Mouse (Mus musculus) erythroid progenitor cell, adult 5-6 weeks (primary cell): ENCODE results near the gene St3gal4. TPM values are rescaled to one million over a fixed set of nuclear protein-coding genes. Genes with fewer than 3 reads are reported as not detected.
"Not testable (repeated sequence)": the region's sequence is repeated elsewhere in the genome, so short reads cannot be mapped to it uniquely, and the experiment has no call there.

ENCODE experiments used
- ATAC-seq: replicated peaks from 2 replicates; pipeline ENCODE4 v1.8.0; 2016; ENCODE audit warnings: moderate number of reproducible peaks, mild to moderate bottlenecking, moderate TSS enrichment, inconsistent platforms; ENCODE audit not compliant: poor library complexity, low FRiP score, severe bottlenecking
- total RNA-seq, 2 experiments: library from RNA; stranded (forward) in 1 of 2; stranded (reverse) in 1 of 2; fragments of 150-400 nt in 1 of 2; fragments of 186-747, 209-891 nt in 1 of 2; gene quantifications; 2 replicates each; pipeline versions ENCODE4 v1.2.3 to v1.2.4; 2015 to 2017; ENCODE audit warnings: low replicate concordance in 2 of 2

The St3gal4 gene
- total RNA-seq (2015; ENCODE audit: low replicate concordance) = 25.2 and 41.5 TPM in 2 replicates
- total RNA-seq (2017; ENCODE audit: low replicate concordance) = 35.2 and 37.9 TPM in 2 replicates

DNA sequence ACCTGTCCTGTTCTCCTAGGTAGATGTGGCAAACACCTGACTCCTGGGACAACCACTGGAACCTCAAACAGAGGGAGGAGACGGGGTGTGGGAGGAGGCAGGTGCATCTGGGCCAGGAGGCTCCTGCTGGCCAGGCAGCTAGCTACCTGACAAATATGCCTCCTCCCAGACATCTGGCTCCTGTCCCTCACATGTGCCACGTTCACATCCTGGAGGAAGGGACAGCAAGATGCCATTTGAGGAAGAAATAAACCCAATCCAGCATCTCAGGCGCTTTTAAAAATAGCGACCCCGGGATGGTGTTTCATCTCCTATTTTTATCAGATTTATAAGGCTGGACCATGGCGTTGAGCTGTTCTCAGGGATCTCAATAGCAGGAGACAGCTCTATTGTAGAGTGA is at the start of gene St3gal4:
Gene St3gal4 (minus strand): TSS at position 101 of the 400 bp plus-strand sequence.
- no peak for ATAC-seq

DNA sequence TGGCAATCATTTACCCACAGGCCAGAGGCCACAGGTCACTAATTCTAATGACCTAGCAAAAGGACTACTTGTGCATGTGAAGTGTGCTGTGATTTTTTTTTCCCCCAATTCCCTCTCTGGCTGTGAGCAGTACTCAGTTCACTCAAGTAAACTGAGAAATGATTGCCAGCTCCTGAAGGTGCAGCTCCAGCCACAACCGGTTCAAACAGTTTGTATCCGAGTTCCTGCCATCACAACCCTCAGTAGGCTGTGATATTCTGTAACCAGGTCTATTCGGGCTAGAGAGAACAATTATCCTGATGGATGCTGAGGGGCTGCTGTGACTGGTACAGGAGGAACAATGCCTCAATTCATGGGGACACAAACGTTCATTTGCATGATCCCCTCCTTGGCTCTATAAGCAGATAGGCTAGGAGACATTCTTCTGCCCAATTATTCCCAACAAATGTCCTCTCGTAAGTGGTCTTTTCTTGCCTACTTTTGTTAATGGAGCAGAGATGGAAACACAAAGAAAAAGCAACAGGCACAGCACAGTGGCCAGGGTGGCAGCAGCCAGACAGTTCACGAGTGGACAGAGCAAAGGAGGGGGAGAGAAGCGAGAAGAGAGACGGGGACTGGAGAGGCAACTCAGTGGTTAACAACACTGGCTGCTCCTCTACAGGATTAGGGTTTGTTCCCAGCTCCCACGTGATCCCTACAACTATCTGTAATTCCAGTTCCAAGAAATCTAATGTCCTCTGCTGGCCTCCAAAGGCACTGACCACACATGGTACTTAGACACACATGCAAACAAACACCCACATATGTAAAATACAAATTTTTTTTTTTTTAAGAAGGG is 47.9 kb upstream of the St3gal4 start:
- no peak for ATAC-seq

DNA sequence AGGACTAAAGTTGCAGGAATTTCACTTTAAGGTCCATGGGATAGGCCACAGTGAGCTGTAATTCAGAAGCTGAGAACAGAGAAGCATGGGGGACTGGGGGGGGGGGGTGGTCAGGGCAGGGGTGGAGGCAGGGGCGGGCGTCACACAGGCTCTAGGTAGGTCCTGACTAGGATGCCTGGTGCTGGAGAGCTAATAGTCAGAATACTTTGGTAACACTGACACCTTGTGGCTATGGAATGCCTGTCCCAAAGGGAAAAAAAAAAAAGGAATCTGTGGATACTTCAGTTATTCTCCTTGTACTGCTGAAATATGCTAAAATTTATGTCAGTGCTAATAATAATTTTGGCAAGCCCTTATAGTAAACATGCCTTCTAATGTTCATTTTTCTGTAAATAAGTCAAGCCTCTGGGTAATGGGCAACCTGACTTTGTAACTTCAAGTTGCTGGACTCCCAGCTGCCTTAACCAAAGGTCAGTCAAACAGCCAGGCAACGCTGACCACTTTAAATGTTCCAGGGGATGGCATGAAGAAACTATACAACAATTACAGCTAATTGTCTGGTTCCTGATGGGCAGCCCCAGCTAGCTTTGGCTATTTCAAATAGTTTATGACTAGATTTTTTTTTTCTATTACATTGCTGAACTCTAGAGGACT is 47.2 kb upstream of the St3gal4 start:
- ATAC-seq = peak; percentile 61; the same call in 1 of the 2 replicates

DNA sequence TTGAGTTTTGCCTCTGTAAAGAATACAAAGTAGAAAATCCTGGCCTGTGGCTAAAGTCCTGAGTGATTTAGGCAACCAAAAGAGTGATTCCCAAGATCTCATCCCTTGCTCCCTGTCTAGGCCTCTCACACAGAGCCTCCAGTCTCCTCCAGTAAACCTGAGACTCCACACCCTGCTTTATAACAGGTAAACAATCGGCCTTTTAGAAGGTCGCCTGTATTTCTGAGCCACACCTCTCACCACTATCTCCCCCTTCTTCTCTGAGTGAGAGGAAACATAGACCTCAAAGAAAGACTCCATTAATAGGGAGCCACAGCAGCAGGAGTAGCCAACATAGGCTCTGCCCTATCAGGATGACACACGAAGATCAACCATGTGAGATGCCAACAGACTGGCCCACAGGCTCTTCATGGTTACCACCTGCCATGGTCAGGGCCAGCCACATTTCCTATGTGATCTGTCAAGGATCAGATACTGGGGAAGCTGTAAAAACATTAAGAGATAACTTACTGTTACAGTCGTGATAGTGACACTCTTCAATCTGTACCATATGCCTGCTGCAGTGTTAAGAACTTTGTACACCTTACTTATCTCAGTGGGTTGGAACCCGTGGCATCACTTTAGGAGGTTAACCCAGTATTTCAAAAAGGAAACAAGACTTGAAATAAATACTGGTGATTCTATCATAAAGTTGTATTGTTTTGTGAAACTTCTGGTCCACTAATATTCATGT is 45.2 kb upstream of the St3gal4 start:
- ATAC-seq = no peak

DNA sequence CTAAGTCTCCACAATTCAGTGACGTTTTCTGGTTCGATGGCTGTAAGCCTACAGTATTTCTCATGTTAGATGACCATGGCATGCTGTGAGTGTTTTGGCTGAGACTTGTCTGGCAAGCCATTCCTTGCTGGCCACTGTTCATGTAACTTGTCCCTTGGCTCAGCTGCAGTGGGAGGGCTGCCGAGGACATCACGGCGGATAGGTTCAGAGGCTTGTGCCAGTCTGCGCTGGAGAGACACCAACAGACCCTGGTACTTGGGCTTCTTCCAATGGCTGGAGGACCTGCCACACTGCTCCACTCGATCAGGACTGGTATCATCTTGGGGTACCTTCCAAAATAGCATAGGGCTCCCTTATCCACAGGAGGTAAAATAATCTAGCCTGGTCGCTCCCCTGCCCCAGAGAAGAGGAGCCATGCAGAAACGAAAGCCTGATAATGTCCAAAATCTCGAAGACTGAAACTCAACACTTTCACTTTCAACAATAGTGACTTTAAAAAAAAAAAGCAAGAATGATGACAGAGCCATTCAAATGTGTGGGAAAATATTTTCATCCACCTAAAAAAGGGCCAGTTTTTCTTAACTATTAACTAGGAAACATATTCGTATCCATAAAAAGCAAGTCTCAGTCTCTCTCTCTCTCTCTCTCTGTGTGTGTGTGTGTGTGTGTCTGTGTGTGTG is 44.1 kb upstream of the St3gal4 start:
- no peak for ATAC-seq

DNA sequence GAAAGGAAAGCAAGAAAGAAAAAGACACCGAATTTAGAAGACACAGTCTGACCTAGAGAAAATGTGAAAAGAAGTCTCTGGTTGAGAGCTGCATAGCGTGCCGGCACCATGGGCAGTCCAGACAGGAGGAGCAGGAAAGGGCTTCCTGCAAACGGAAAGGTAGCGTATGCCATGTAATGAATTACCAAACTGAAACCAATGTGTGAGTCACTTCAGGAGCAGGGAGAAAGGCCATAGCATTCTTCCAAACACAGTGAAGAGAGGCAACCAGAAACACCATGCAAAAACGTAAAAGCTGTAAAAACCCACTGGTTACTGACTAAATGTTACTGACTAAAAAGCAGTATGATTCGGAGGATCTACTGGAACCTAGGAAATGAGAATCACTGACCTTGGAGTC is 42.7 kb upstream of the St3gal4 start:
- ATAC-seq = no peak

DNA sequence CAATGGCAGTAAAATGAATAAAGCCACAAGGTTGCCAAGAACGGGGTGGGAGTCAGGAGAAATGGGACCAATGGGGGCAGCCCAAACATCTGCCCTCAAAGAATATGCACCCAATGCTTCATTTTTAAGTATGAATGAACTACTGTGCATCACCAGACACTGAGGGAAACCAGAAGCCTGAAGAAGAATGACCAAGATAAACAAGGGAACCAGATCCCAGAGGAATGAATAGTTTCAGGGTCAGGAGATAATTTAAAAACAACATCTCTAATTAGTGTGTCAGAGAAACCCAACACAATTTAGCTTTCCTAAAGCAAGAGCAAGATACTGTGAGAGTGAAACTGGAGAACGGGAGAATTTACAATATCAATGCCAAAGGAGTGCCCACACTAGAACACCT is 41.6 kb upstream of the St3gal4 start:
- ATAC-seq = no peak

DNA sequence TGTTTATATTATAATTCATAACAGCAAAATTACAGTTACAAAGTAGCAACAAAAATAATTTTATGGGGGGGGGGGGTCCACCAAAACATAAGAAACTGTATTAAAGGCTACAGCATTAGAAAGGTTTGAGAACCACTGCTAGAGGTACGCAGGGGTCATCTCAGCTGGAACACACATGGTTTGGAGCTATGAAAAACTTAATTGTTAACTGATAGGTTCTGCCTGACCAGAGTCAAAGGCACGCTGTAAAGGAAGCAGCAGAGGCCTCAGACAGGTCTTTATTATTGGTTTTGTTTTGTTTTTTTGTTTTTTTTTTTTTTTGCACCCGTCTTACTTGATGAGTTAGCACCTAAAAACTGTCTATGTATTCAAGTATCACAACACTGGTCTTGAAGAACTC is 39.4 kb upstream of the St3gal4 start:
- no peak for ATAC-seq

DNA sequence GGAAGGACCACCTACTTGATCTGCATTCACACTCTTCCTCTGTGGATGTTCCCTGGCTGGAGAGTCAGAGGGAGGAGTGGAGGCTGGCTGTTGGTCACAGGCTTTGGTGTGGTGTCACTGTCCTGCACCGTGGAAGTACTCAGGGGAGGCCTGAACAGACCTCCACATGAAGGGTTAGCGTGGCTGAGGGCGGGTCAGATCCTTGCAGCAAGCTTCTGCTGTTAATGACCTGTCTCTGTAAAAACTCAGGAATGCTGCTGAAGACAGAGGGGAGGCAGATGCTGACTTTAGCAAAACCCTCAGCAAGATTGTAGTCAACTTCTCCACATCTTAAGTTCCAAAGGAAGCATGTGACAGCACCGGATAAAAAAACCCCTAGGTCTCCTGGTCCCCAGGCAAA is 37.8 kb upstream of the St3gal4 start:
- ATAC-seq = no peak

DNA sequence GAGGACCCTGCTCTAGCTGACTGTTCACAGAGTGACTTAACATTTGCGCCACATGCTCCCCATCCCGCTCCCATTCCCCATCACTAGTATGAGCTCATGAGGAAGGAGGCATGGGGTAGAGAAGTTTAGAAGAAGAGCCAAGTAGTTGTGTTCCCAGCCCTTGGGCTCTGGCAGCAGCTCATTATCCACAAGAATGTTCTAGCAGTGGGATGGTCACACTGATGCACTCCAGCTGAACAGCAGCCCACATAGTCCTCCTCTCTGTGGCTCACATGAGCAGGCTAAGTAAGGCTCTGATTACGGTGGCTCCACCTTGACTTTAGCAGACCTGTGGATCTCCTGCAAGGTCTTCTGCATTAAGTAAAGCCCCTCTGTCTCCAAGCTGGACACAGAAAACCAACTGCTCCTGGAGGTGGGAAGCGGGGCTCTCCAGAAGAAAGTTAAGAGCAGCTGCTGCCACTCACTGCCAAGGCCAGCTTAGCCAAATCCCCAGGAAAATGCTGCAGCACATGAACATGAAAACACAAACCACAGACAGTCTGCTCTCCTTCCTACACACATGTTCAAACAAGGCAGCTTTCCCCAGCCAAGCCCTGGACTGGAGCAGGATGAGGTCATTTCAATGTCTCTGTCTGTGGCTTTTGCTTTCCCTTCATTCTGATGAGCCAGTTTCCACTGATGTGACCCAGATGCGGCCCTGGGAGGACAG is 37.1 kb upstream of the St3gal4 start:
- no peak for ATAC-seq

DNA sequence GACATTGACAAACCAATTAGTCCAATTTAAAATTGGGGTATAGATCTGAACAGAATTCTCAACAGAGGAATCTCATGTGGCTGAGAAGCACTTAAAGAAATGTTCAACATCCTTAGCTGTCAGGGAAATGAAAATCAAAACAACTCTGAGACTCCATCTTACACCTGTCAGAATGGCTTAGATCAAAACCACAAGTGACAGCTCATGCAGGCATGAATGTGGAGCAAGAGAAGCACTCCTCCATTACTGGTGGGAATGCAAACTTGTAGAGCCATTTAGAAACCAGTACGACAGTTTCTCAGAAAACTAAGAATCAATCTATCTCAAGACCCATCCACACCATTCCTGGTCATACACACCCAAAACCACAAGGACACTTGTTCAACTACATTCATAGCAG is 33.9 kb upstream of the St3gal4 start:
- ATAC-seq = no peak

DNA sequence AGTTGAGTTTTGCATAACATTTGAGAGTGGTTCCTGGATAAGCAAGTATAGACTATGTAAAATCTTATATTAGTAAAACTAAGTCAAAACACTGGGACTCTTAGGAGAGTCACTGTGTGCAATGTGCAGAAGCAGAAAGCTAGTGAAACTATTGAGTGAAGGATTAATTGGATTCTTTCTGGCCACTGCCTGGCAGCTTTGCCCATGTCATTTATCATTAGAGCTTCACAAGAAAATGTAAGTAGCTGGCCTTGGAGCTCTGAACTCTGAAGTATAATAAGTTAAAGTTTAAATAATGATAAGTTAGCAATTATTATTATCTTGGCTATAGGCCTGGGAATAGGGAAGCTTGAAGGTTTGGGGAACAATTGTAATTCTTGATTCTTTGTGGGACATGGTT is 29.8 kb upstream of the St3gal4 start:
- not testable (repeated sequence) for ATAC-seq

DNA sequence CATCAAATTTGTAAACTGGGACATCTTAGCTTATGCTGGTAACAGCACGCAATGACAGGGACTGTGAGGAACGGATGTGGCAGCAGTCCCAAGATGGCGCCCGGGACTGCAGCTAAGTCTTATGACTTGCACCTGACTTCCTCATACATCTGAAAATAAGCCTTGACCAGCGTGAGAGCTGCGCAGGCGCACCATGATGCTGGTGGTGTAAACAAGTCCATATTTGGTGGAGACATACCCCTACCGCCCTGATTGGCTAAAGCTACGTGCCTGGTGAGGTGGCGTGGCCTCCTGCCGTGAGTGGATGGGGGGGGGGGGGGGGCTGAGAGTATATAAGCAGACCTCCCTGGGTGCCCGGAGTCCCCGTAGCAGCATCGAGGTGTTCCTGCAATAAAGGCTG is 28.2 kb upstream of the St3gal4 start:
- ATAC-seq = not testable (repeated sequence)

DNA sequence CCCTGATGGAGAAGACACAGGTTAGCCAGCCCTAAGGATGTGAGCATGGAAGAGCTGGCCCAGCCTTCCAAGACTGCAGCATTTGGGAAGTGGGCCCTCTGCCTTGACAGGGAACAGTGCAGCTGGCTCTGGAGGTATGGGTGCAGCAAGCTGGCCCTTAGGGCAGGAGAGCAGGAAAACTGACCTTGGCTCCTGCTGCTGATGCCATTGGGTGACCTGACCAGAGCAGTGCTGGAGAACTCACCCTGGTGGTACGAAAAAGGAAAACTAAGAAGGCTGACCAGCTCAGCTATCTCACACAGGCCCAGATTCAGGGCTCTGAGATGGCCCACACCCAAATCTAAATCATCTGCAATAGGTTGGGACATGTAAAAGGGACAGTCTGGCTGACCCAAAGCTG is 26.8 kb upstream of the St3gal4 start:
- no peak for ATAC-seq

DNA sequence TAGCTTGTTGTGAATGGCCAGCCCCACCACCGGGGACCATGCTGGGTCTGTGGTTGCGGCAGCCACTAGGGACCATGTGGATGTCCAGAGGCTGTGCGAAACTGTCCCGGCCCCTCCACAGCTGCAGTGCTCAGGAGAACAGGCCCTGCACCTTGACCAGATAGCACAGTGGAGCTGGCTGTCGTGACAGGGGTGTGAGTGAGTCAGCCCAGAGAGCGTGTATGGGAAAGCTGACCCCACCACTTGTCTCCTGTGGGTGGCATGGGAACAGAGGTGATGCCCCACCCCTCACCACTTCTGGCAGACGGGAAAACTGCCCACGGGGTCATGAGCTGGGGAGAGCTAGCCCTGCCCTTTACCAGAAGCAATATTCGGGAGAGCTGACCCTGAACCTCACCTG is 26.1 kb upstream of the St3gal4 start:
- ATAC-seq = 0 out of 2 replicates have a peak, but pooled peaks have one; percentile 25

DNA sequence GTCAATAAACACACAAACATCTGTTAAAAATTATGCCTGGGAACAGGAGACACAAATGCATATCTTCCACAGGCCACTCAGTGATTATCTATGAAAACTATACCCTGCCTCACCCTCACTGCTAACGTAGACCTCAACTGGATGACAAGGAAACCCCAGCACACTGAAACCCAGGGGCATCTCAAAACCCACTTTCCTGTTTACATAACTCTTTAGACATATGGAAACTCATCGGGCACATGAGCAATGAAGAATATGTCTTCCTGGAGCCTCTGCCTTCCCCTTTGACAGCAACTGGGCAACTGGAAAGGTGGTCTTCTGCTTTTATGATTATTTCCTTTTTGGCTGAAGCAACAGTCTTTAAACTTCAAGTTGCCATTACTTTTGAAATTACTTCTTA is 23.2 kb upstream of the St3gal4 start:
- no peak for ATAC-seq

DNA sequence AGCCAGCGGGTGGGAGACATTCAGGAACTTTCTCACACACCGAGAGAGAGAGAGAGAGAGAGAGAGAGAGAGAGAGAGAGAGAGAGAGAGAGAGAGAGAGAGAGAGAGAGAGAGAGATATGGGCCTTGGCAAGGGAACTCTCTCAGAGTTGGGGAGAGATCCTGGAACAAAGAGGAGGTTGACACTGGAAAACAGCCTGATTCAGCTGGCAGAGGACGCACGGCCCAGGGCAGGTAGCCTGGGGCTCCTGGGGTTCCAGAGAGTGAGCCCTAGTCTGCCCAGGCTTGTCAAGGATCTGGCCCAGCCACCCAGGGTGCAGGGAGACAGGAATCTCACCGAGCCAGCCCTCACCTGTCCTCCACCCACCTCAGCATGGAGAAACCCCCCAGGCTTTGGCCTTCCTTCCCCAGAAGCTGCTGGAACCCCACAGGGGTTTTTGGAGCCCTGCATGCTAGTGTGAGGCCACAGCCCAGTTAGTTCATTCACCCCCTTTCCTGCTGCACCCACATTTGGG is 20.2 kb upstream of the St3gal4 start:
- ATAC-seq = no peak

DNA sequence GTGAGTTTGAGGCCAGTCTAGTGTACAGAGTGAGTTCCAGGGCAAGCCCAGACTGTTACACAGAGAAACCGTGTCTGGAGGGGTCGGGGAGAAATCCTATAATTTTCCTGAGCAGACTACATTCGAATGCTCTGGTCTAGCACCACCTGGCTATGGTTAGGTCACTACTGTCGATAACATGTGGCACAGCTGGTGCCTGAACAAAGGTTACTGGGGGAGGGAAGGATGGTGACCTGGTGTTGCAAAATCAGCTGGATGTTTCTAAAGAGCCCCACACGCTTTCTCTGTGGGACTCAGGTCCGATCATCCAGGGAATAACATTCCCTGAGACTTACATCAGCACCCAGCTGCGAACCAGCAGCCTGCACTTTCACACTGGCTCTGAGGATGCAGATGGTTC is 19.0 kb upstream of the St3gal4 start:
- no peak for ATAC-seq

DNA sequence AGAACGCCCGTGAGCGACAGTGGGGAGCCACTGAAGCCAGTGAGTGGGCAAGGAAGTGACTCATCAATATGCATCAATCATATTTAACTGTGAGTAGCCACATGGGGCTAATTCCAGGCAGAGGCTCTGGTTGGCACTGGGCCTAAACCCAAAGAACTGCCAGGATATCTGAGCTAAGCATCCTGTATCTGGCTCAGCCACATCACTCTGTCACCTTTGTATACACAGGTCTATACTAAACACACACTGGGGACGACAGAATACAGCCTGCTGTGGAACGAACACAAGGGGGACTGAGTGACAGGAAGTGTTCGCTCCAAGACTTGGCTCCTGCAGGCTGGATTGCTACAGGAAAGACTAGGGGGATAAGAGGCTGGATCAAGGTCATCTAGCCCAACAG is 16.5 kb upstream of the St3gal4 start:
- ATAC-seq = no peak
